Mouse (Mus musculus): ENCODE measurements around the gene Ckm.

Gene Ckm

DNA sequence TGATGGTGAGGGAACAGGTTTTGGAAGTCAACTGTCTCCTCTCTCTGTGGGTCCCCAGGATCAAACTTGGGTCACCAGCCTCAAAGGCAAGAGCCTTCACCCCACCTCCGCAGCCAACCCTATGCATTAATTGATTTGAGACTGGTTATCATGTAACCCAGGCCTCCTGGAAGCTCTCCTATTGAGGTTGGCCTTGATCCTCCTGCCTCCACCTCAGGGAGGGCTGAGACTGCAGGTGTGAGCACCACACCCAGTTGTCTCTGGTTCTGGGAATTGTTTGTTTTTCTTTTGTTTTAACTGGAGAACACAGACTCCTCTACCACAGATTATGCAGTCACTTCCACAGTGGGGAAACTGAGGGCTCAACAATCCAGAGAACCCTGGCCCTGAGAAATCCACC is 55.9 kb downstream of the Ckm start:
- H3K36me3 ChIP-seq (ENCODE audit: control insufficient read depth, insufficient read depth, low read length, poor library complexity, severe bottlenecking) = no peaks in the 10 kb centered on the region
- no peaks in the 10 kb centered on the region for H3K27me3 ChIP-seq (ENCODE audit: control insufficient read depth, insufficient read depth, low read length, poor library complexity, severe bottlenecking)
- DNase-seq (ENCODE audit: low read depth, low spot score) = no peak

DNA sequence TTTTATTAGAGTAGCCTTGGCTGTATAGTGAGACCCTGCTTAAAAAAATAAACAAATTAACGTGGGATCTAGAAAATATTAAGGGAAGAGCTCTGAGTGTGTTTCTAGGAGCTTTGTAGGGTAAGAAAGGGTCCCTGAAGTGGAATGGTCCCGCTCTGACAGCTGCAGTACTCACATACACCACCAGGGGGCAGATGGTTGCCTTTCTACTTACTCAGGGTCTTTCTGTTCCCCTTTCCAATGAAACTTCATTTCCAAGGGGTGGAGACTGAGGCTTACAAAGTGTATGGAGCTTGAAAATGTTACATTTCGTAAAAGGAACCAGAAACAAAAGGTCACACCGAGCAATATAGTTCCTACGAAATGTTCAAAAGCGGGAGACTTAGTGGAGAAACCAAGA is 56.9 kb downstream of the Ckm start:
- DNase-seq (ENCODE audit: low read depth, low spot score) = peak; percentile 90
- H3K36me3 ChIP-seq (ENCODE audit: control insufficient read depth, insufficient read depth, low read length, poor library complexity, severe bottlenecking) = no peaks in the 10 kb centered on the region
- no peaks in the 10 kb centered on the region for H3K27me3 ChIP-seq (ENCODE audit: control insufficient read depth, insufficient read depth, low read length, poor library complexity, severe bottlenecking)

DNA sequence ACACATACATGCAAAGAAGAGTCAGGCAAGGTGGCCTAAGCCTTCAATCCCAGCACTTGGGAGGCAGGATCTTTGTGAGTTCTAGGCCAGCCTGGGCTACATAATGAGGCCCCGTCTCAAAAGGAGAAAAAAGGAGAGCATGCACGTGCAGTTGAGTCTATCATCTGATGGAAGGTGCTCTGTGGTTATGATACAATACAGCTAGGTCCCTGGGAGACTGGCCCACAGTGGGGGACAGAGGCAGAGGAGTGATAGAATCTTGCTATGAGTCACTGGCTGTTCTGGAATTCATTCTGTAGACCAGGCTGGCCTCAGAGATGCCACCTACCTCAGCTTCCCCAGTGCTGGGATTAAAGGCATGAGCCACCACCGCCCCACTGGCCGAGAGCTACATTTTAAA is 57.9 kb downstream of the Ckm start:
- Histone ChIP-seq H3K36me3 (ENCODE audit: control insufficient read depth, insufficient read depth, low read length, poor library complexity, severe bottlenecking) (no peaks in the 10 kb centered on the region), H3K27me3 (ENCODE audit: control insufficient read depth, insufficient read depth, low read length, poor library complexity, severe bottlenecking) (no peaks in the 10 kb centered on the region)
- no peak for DNase-seq (ENCODE audit: low read depth, low spot score)

DNA sequence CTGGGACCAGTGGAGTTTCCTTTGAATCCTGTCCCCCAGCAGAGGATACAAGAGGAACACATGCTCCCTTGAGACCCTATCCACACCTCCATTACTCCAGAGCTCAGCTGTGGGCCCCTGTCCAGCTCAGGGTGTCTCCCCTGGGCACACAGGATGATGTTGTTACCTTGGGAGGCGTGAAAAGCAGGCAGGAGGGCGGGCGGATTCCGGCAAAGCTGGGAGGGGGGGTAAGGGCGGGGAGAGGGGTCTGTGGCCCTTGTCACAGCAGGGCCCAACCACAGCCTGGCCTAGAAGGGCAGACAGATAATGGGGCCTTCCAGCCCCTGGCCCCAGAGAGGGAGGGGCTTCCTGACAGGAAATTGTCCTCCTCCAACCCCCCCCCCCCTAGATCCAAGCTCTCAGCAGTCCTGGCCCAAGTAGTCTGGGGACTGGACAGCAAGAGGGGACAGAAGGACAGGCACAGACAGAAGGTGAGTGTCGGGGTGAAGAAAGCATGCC is 58.4 kb downstream of the Ckm start, which contains the start of gene Exoc3l2:
Gene Exoc3l2, plus strand, starts transcription at position 448 of the 498 bp plus-strand sequence.
- H3K36me3 ChIP-seq (ENCODE audit: control insufficient read depth, insufficient read depth, low read length, poor library complexity, severe bottlenecking) = no peaks in the 10 kb centered on the region
- no peaks in the 10 kb centered on the region for H3K27me3 ChIP-seq (ENCODE audit: control insufficient read depth, insufficient read depth, low read length, poor library complexity, severe bottlenecking)
- no peak for DNase-seq (ENCODE audit: low read depth, low spot score)

DNA sequence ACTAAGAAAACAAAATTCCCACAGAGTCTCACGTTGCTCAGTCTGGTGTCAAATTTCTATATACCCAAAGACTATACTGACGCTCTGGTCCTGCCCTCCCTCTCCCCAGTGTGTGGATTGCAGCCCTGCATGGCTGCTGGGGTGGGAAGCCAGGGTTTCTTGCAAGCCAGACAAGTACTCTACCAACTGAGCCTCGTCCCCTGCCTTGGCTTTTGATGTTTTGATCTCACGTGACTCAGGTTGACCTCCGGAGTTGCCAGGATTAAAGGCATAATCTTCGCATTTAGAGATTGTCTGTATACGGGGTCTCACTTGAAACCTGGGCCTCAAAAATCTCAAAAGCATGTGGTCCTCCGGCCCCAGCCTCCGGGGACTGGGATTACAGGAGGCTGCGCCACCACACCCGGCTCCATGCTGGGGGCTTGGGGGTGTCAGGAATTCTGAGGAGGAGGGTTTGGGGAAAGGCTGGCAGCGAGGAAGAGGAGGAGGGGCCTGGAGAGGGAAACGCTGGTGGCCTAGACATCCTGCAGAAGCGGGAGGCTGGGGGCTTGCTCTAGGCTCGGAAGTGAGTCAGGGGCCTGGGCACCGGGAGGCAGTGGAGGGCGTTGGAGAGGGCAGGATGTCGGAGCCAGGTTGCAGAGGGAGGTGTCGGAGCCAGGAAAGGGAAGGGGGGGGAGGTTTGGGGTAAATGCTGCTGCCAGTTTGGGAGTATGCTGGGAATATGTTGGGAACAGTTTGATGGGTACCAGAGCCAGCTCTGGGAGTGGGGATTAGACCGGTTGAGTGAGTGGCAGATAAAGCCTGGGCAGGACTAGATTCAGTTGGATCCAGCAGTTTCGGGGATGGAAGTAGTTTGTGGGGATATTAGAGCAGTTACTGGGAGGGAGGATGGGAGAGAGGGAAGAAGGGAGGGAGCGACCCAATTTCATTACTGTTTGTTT is 60.1 kb downstream of the Ckm start:
- Histone ChIP-seq H3K36me3 (ENCODE audit: control insufficient read depth, insufficient read depth, low read length, poor library complexity, severe bottlenecking) (no peaks in the 10 kb centered on the region), H3K27me3 (ENCODE audit: control insufficient read depth, insufficient read depth, low read length, poor library complexity, severe bottlenecking) (no peaks in the 10 kb centered on the region)
- DNase-seq (ENCODE audit: low read depth, low spot score) = no peak

DNA sequence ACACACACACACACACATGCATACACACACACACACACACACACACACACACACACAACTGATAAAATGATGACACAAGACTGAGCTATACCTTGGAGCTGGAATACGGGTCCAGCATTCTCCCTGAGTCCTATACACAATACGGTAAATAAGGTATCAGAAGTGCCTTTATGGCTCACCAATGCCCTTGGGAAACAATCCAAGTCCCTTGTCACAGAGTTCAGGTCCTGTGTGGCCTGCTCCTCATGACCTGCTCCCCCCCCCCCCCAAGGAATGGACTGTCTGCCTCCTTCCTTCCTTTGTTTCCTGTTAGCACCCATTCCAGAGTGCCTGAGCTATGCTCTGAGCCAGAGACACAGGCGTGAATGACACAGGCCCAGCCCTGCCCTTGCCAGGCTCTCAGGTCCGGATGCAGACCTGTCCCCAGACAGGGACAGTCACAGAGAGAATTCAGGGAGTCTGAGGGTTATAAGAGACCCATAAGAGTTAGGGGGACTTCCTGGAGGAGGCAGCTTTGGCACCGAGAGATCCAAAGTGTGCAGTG is 62.1 kb downstream of the Ckm start:
- DNase-seq (ENCODE audit: low read depth, low spot score) = no peak
- H3K27me3 ChIP-seq (ENCODE audit: control insufficient read depth, insufficient read depth, low read length, poor library complexity, severe bottlenecking) = no peaks in the 10 kb centered on the region
- no peaks in the 10 kb centered on the region for H3K36me3 ChIP-seq (ENCODE audit: control insufficient read depth, insufficient read depth, low read length, poor library complexity, severe bottlenecking)

DNA sequence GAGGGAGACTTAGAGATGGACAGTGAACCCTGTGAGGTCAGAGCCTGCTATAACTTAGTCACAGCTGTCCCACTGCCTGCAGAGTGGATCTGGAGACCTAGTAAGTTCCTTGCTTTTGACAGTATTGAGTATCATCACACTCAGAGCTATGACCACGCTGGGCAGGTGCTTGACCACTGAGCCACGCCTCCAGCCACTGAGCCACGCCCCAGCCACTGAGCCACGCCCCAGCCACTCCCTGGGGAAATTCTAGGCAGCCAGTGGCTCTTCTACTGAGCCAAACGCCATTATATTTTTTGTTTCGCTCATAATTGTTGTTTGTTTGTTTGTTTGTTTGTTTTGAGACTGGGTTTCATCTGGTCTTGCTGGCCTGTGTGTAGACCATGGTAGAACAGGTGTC is 63.1 kb downstream of the Ckm start:
- DNase-seq (ENCODE audit: low read depth, low spot score) = peak; percentile 26
- Histone ChIP-seq H3K27me3 (ENCODE audit: control insufficient read depth, insufficient read depth, low read length, poor library complexity, severe bottlenecking) (no peaks in the 10 kb centered on the region), H3K36me3 (ENCODE audit: control insufficient read depth, insufficient read depth, low read length, poor library complexity, severe bottlenecking) (no peaks in the 10 kb centered on the region)

DNA sequence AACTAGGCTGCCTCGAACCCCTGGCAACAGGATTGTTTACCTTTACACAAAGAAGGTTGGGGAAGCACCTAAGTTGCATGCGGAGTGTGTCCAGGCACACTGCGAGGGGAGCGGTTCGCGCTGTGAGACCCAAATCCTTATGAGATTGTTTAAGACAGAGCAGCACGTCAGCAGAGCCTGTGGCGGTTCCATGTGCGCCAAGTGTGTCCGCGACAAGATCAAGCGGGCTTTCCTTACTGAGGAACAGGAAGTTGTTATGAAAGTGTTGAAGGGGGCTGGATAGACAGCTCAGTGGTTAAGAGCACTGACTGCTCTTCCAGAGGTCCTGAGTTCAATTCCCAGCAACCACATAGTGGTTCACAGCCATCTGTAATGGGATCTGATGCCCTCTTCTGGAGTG is 63.7 kb downstream of the Ckm start:
- Histone ChIP-seq H3K27me3 (ENCODE audit: control insufficient read depth, insufficient read depth, low read length, poor library complexity, severe bottlenecking) (no peaks in the 10 kb centered on the region), H3K36me3 (ENCODE audit: control insufficient read depth, insufficient read depth, low read length, poor library complexity, severe bottlenecking) (no peaks in the 10 kb centered on the region)
- peak; percentile 48 for DNase-seq (ENCODE audit: low read depth, low spot score)

DNA sequence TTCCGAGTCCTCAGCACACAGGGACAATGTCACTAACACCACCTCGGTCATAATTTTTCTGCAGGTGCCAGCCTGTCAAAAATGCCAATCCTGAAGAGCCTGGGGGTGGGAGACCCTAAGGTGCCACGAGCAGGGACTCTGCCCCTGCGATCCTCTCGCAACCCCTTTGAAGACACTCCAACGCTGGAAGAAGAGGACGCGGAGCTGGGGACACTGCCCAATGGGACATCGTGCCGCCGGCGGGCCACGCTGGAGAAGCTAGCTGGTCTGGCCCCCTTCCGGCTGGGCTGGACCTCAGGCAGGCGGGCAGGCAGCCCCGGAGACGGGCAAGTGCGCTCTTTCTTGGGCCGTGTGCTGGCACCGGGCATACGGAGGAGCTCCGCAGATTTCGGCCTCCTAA is 64.8 kb downstream of the Ckm start:
- Histone ChIP-seq H3K36me3 (ENCODE audit: control insufficient read depth, insufficient read depth, low read length, poor library complexity, severe bottlenecking) (no peaks in the 10 kb centered on the region), H3K27me3 (ENCODE audit: control insufficient read depth, insufficient read depth, low read length, poor library complexity, severe bottlenecking) (no peaks in the 10 kb centered on the region)
- DNase-seq (ENCODE audit: low read depth, low spot score) = no peak

DNA sequence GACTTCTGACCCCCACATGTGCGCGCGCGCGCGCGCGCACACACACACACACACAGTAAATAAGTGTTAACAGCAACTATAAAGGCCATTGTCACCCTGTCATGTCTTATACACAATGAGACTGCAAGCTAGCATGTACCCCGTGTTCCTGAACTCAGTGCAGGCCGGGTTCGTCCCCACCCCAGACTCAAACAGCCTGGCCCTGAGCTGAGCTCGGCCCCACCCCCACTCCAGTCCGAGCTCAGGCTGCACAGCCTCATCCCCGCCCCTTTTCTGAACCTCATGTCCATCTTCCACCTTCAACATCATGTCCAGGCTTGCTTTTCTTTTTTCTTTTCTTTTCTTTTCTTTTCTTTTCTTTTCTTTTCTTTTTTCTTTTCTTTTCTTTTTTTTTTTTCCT is 65.7 kb downstream of the Ckm start:
- no peaks in the 10 kb centered on the region for H3K27me3 ChIP-seq (ENCODE audit: control insufficient read depth, insufficient read depth, low read length, poor library complexity, severe bottlenecking)
- DNase-seq (ENCODE audit: low read depth, low spot score) = no peak
- no peaks in the 10 kb centered on the region for H3K36me3 ChIP-seq (ENCODE audit: control insufficient read depth, insufficient read depth, low read length, poor library complexity, severe bottlenecking)

DNA sequence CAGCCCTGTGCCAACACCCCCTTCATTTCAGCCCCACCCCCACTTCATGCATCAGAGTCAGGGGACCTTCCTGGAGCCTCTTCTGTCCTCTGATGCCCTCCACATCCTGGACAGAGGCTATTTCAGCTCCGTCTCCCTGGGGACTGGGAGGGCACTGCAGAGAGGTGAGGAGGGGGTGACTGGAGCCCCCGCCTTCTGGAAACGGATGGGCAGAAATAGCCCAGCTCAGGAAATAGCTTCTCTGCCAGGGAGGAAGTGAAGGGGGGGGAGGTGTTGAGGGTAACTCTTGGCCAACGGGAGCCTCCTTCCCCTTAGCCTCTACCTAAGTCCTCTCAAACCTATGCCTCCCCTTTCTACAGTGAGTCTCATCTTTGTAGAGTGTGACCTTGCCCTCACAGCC is 67.8 kb downstream of the Ckm start:
- Histone ChIP-seq H3K27me3 (ENCODE audit: control insufficient read depth, insufficient read depth, low read length, poor library complexity, severe bottlenecking) (no peaks in the 10 kb centered on the region), H3K36me3 (ENCODE audit: control insufficient read depth, insufficient read depth, low read length, poor library complexity, severe bottlenecking) (no peaks in the 10 kb centered on the region)
- DNase-seq (ENCODE audit: low read depth, low spot score) = peak; percentile 53
